8 mouse cellular contexts compared by ENCODE assay signal in the genomic region with DNA sequence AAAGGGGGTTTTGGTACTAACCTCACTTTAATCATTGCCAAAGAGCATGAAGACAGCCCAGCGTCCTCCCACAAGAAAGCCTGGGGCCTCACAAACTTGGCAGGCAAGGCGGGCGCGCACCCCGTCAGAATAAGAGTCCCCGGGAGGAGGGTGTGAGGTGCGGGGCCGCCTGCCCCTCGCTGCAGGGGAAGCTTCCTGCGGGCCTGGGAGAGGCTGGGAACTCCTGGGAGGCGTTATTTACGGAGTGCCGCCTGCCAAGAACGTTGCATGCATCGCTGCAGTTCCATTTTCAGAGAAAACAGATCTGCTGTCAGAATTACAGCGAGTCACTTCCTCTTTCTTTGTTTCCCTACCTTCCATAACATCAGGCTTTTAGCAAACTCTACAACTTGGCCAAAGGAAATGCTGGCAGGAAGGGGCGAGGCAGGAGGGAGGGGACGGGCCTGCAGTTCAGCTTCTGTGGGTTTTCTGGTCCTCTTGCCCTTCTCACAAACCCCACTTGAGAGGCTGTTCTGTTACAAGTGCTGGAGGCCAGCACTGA.
DNase-seq lines count a peak whose midpoint lies in the region; ATAC-seq and TF ChIP-seq lines count a peak whose summit lies in the region.

No protein-coding gene starts in this region.

- peak overlapping the region; percentile 66 for H3K9ac ChIP-seq in hindbrain, embryonic 11.5 days (ENCODE audit: low read depth, low read length)
- H3K9ac ChIP-seq in lung, postnatal 0 days (replicated peaks; ENCODE audit: low read depth) = peak overlapping the region; percentile 63; the same call in 1 of the 2 replicates

- peak overlapping the region; percentile 28 for H3K4me3 ChIP-seq in hindbrain, embryonic 11.5 days (ENCODE audit: low read depth, low read length)
- H3K4me3 ChIP-seq in lung, postnatal 0 days (ENCODE audit: low read depth, low read length) = peak overlapping the region; percentile 35

- H3K9me3 ChIP-seq in hindbrain, embryonic 11.5 days (ENCODE audit: control insufficient read depth, low read length) = no peaks in the 10 kb centered on the region
- no peaks in the 10 kb centered on the region for H3K9me3 ChIP-seq in lung, postnatal 0 days (ENCODE audit: low read length)

- WGBS in hindbrain, embryonic 11.5 days = 0% methylated on average over 18 of the region's 18 CpGs
- 3% methylated on average over 18 of the region's 18 CpGs for WGBS in lung, postnatal 0 days

- peak overlapping the region; percentile 66 for H3K4me2 ChIP-seq in hindbrain, embryonic 11.5 days (replicated peaks; ENCODE audit: low read depth, low read length)
- peak overlapping the region; percentile 73 for H3K4me2 ChIP-seq in lung, postnatal 0 days (replicated peaks; ENCODE audit: low read depth, low read length)

- peak; percentile 96 for TF ChIP-seq EP300 in lung, postnatal 0 days (IDR thresholded peaks at IDR 0.05)

- H3K27ac ChIP-seq in hindbrain, embryonic 11.5 days (ENCODE audit: low read depth, low read length) = peak overlapping the region; percentile 89
- peak overlapping the region; percentile 96 for H3K27ac ChIP-seq in lung, postnatal 0 days (ENCODE audit: low read length)

- H3K4me1 ChIP-seq in hindbrain, embryonic 11.5 days (replicated peaks; ENCODE audit: control insufficient read depth, insufficient read depth, low read length) = peaks cover 33% of the 10 kb centered on the region
- peaks cover 54% of the 10 kb centered on the region for H3K4me1 ChIP-seq in lung, postnatal 0 days (ENCODE audit: insufficient read depth, low read depth, low read length)

- no peak; the same call in 1 of the 2 replicates for TF ChIP-seq CTCF in lung, postnatal 0 days (IDR thresholded peaks at IDR 0.05)

- ATAC-seq in hindbrain, embryonic 11.5 days (ENCODE audit: low FRiP score) = peak; percentile 81
- ATAC-seq in lung, postnatal 0 days = peak; percentile 91

- H3K36me3 ChIP-seq in hindbrain, embryonic 11.5 days (ENCODE audit: control insufficient read depth, insufficient read depth, low read length) = no peaks in the 10 kb centered on the region
- H3K36me3 ChIP-seq in lung, postnatal 0 days (ENCODE audit: insufficient read depth, low read length) = 0 out of 2 replicates have a peak, but pooled peaks cover 4% of the 10 kb centered on the region

- no peaks in the 10 kb centered on the region for H3K27me3 ChIP-seq in hindbrain, embryonic 11.5 days (ENCODE audit: control insufficient read depth, insufficient read depth, low read length)
- H3K27me3 ChIP-seq in lung, postnatal 0 days (replicated peaks; ENCODE audit: insufficient read depth, low read length) = no peaks in the 10 kb centered on the region

- peak; percentile 98 for DNase-seq in NIH3T3 (ENCODE audit: low read depth)
- peak; percentile 90 for DNase-seq in cerebellum, adult 9-11 months
- peak; percentile 81 to 93 for DNase-seq in frontal cortex, adult 2 months (ENCODE audit: extremely low spot score in 1 of 2, low spot score in 1 of 2)
- peak; percentile 94 for DNase-seq in hindbrain, embryonic 11.5 days (ENCODE audit: low spot score)
- peak; percentile 92 to 95 for DNase-seq in layer of hippocampus, postnatal 10 days (ENCODE audit: low spot score in 2 of 2)
- peak; percentile 95 for DNase-seq in lung, postnatal 0 days (ENCODE audit: low spot score)
- peak; percentile 96 for DNase-seq in ovary, postnatal 10 days (ENCODE audit: low spot score)
- DNase-seq in thymus, postnatal 10 days (ENCODE audit: low spot score in 2 of 2) = peak; percentile 83

Comparison
In these comparisons a context has a peak if more than half of its experiments do, and no peak if none do; other contexts are left out.
1. Peak in every context shown above with its lines: DNase-seq, ATAC-seq, H3K4me3 ChIP-seq and H3K27ac ChIP-seq.